Mouse (Mus musculus) left cerebral cortex, postnatal 36 days (tissue): ENCODE measurements at regions not wholly inside any gene's neighbourhood (a gene's known extent, or its start where the extent isn't known, plus 50 kb on each side); places are given as distances from the start of the nearest gene placed in this dataset.

Source experiments
- DNase-seq, 2 experiments: peaks; one replicate each; pipeline ENCODE4 v3.0.0; 2021 to 2022; ENCODE audit warnings: low spot score in 2 of 2, mixed read lengths in 1 of 2
- intact Hi-C: fragments of 180-260 bp; cut with DNase I; formaldehyde crosslinking; loops from one replicate; pipeline ENCODE4 v1.15.1; 2025

GRCm38 (mm10) chr15:25518025-25518928 lies 104.0 kb upstream of the Myo10 start:
- peak; percentile 23 for DNase-seq
- intact Hi-C loops: no loop called here

- intact Hi-C loops: no loop called here
- DNase-seq: no peak
Observed at GRCm38 (mm10) chr15:25524189-25524588, 98.1 kb upstream of the Myo10 start.

GRCm38 (mm10) chr15:25525337-25525736 lies 97.0 kb upstream of the Myo10 start:
- intact Hi-C loops: no loop called here
- no peak for DNase-seq

GRCm38 (mm10) chr15:25536451-25537334 lies 85.6 kb upstream of the Myo10 start:
- intact Hi-C loops: no loop called here
- DNase-seq: no peak

- intact Hi-C loops: no loop called here
- DNase-seq: no peak
Observed at GRCm38 (mm10) chr15:25539344-25540176, 82.8 kb upstream of the Myo10 start.

GRCm38 (mm10) chr15:25542382-25542781 lies 79.9 kb upstream of the Myo10 start:
- DNase-seq: no peak
- intact Hi-C loops: no loop called here

GRCm38 (mm10) chr15:25546185-25546584 lies 76.1 kb upstream of the Myo10 start:
- intact Hi-C loops: no loop called here
- no peak for DNase-seq

- DNase-seq: no peak
- intact Hi-C loops: no loop called here
Observed at GRCm38 (mm10) chr15:25550269-25551054, 71.9 kb upstream of the Myo10 start.

GRCm38 (mm10) chr15:25554945-25555344 lies 67.4 kb upstream of the Myo10 start:
- DNase-seq: no peak
- intact Hi-C loops: no loop called here

- DNase-seq: no peak
- intact Hi-C loops: no loop called here
Observed at GRCm38 (mm10) chr15:25555852-25556251, 66.5 kb upstream of the Myo10 start.

GRCm38 (mm10) chr15:25557566-25557965 lies 64.8 kb upstream of the Myo10 start:
- intact Hi-C loops: no loop called here
- DNase-seq: no peak

- intact Hi-C loops: no loop called here
- no peak for DNase-seq
Observed at GRCm38 (mm10) chr15:25558240-25558639, 64.1 kb upstream of the Myo10 start.

- DNase-seq: no peak
- intact Hi-C loops: no loop called here
Observed at GRCm38 (mm10) chr15:25563641-25564040, 58.7 kb upstream of the Myo10 start.

- DNase-seq: no peak
- intact Hi-C loops: no loop called here
Observed at GRCm38 (mm10) chr15:25572495-25572894, 49.8 kb upstream of the Myo10 start.
